Mouse (Mus musculus) heart, adult 9 months (tissue): ENCODE measurements around the gene Brd4.
A peak's percentile ranks its signal among the peaks of the same experiment; 100 is the strongest.
"Not testable (repeated sequence)": the region's sequence is repeated elsewhere in the genome, so short reads cannot be mapped to it uniquely, and the experiment has no call there.

Experiments used
- DNase-seq, 2 experiments: peaks; one replicate each; pipeline ENCODE4 v3.0.0; 2022; ENCODE audit warnings: low spot score in 2 of 2

Brd4 gene

GRCm38 (mm10) chr17:32235534-32236191 is 48.9 kb downstream of the Brd4 start:
- peak; percentile 49 to 68 for DNase-seq

GRCm38 (mm10) chr17:32233174-32233573 is 51.3 kb downstream of the Brd4 start:
- no peak for DNase-seq

GRCm38 (mm10) chr17:32229256-32229655 is 55.3 kb downstream of the Brd4 start:
- no peak for DNase-seq

- no peak for DNase-seq
Observed at GRCm38 (mm10) chr17:32220873-32221272, 63.6 kb downstream of the Brd4 start.

- not testable (repeated sequence) for DNase-seq
Observed at GRCm38 (mm10) chr17:32215587-32215986, 68.9 kb downstream of the Brd4 start.

GRCm38 (mm10) chr17:32211554-32211953 is 73.0 kb downstream of the Brd4 start:
- DNase-seq = not testable (repeated sequence)

- DNase-seq = peak; percentile 51 to 69
Observed at GRCm38 (mm10) chr17:32209752-32210151, 74.8 kb downstream of the Brd4 start.

GRCm38 (mm10) chr17:32209144-32209543 is 75.4 kb downstream of the Brd4 start:
- DNase-seq = peak; percentile 60

- peak; percentile 78 to 79 for DNase-seq
Observed at GRCm38 (mm10) chr17:32207586-32208245, 76.8 kb downstream of the Brd4 start.

GRCm38 (mm10) chr17:32205345-32205744 is 79.2 kb downstream of the Brd4 start:
- peak; percentile 55 to 67 for DNase-seq

- no peak for DNase-seq
Observed at GRCm38 (mm10) chr17:32202972-32203371, 81.5 kb downstream of the Brd4 start.

- no peak for DNase-seq
Observed at GRCm38 (mm10) chr17:32201086-32201485, 83.4 kb downstream of the Brd4 start.

- DNase-seq = no peak
Observed at GRCm38 (mm10) chr17:32199796-32200195, 84.7 kb downstream of the Brd4 start.

GRCm38 (mm10) chr17:32197156-32197555 is 87.4 kb downstream of the Brd4 start:
- DNase-seq = no peak

- no peak for DNase-seq
Observed at GRCm38 (mm10) chr17:32195725-32196124, 88.8 kb downstream of the Brd4 start.

GRCm38 (mm10) chr17:32193010-32193409 is 91.5 kb downstream of the Brd4 start:
- DNase-seq = no peak

- DNase-seq = no peak
Observed at GRCm38 (mm10) chr17:32189850-32190249, 94.7 kb downstream of the Brd4 start.

- DNase-seq = no peak
Observed at GRCm38 (mm10) chr17:32188863-32189636, 95.5 kb downstream of the Brd4 start, which contains the start of gene Ephx3. Ephx3 (minus strand) TSS chr17:32189549.

- no peak for DNase-seq
Observed at GRCm38 (mm10) chr17:32183017-32183416, 101.5 kb downstream of the Brd4 start.

GRCm38 (mm10) chr17:32179621-32180491 is 104.7 kb downstream of the Brd4 start:
- no peak for DNase-seq

GRCm38 (mm10) chr17:32176919-32177318 is 107.6 kb downstream of the Brd4 start:
- no peak for DNase-seq

GRCm38 (mm10) chr17:32173166-32173565 is 111.4 kb downstream of the Brd4 start:
- DNase-seq = peak; percentile 86 to 88
